ENCODE assay signal across 15 mouse cellular contexts in genomic region chr13:6060229-6060845, GRCm38 (mm10).
DNase-seq lines count a peak whose midpoint lies in the region; ATAC-seq lines count a peak whose summit lies in the region.
"Had no signal": no experiment of that assay in that cellular context is flagged by ENCODE, and none has a peak within 500 bp of the region (broad histone marks: within the 10 kb centered on the region; RNA-seq: fewer than 3 reads in every experiment).

No protein-coding gene starts in this region.

- WGBS in midbrain, embryonic 12.5 days: 39% methylated on average over 8 of the region's 8 CpGs
- WGBS in midbrain, embryonic 11.5 days: 47% methylated on average over 8 of the region's 8 CpGs
- 46% methylated on average over 8 of the region's 8 CpGs for WGBS in heart, embryonic 10.5 days

- intact Hi-C loops in left cerebral cortex, postnatal 10 days (cut with DNase I): no loop called here

- H3K4me1 ChIP-seq in midbrain, embryonic 12.5 days: peaks cover 6% of the 10 kb centered on the region; the same call in 1 of the 2 replicates
- H3K4me1 ChIP-seq in midbrain, embryonic 11.5 days (ENCODE audit: control insufficient read depth, insufficient read depth, low read length): no peaks in the 10 kb centered on the region
- peaks cover 3% of the 10 kb centered on the region; the same call in 1 of the 2 replicates for H3K4me1 ChIP-seq in heart, embryonic 10.5 days
- H3K4me1 ChIP-seq: neural tube, embryonic 13.5 days had no signal

- peak; percentile 39 for DNase-seq in embryo, embryonic 9.5 days (ENCODE audit: extremely low spot score)
- DNase-seq in embryo, embryonic 10 days (ENCODE audit: low spot score): no peak
- no peak for DNase-seq in midbrain, embryonic 11.5 days (ENCODE audit: low spot score, missing footprints)
- no peak for DNase-seq in spleen, postnatal 10 days (ENCODE audit: low spot score in 2 of 2)
- DNase-seq in heart, embryonic 10.5 days (ENCODE audit: low spot score): no peak
- no peak for DNase-seq in left cerebral cortex, postnatal 10 days (ENCODE audit: extremely low spot score in 1 of 2, low spot score in 2 of 2)
- DNase-seq: cerebellum, adult 18-20 months; right cerebral cortex, postnatal 14 days; thymus, adult 18-20 months had no signal

- H3K4me3 ChIP-seq in midbrain, embryonic 12.5 days: no peak overlapping the region
- H3K4me3 ChIP-seq in midbrain, embryonic 11.5 days (ENCODE audit: low read depth, low read length): no peak overlapping the region
- H3K4me3 ChIP-seq in heart, embryonic 10.5 days: no peak overlapping the region
- H3K4me3 ChIP-seq: heart, embryonic 13.5 days; left cerebral cortex, adult 2 months; neural tube, embryonic 13.5 days had no signal

- H3K27ac ChIP-seq in midbrain, embryonic 12.5 days (replicated peaks): no peak overlapping the region
- H3K27ac ChIP-seq in midbrain, embryonic 11.5 days (ENCODE audit: low read depth, low read length): no peak overlapping the region
- H3K27ac ChIP-seq in heart, embryonic 10.5 days: no peak overlapping the region
- H3K27ac ChIP-seq: heart, embryonic 13.5 days; left cerebral cortex, adult 2 months; neural tube, embryonic 13.5 days had no signal

- no peaks in the 10 kb centered on the region for H3K9me3 ChIP-seq in midbrain, embryonic 12.5 days
- no peaks in the 10 kb centered on the region for H3K9me3 ChIP-seq in midbrain, embryonic 11.5 days (ENCODE audit: control insufficient read depth, low read length)
- H3K9me3 ChIP-seq in heart, embryonic 10.5 days: no peaks in the 10 kb centered on the region
- H3K9me3 ChIP-seq: heart, embryonic 13.5 days; neural tube, embryonic 13.5 days had no signal

- no peak overlapping the region for H3K9ac ChIP-seq in midbrain, embryonic 12.5 days (replicated peaks)
- H3K9ac ChIP-seq in midbrain, embryonic 11.5 days (ENCODE audit: low read length): no peak overlapping the region
- H3K9ac ChIP-seq: heart, embryonic 13.5 days; neural tube, embryonic 13.5 days had no signal

- no peaks in the 10 kb centered on the region for H3K36me3 ChIP-seq in midbrain, embryonic 12.5 days
- no peaks in the 10 kb centered on the region for H3K36me3 ChIP-seq in midbrain, embryonic 11.5 days (ENCODE audit: control insufficient read depth, insufficient read depth, low read length)
- no peaks in the 10 kb centered on the region for H3K36me3 ChIP-seq in heart, embryonic 10.5 days
- H3K36me3 ChIP-seq: heart, embryonic 13.5 days; neural tube, embryonic 13.5 days had no signal

- 0 out of 2 replicates have a peak, but pooled peaks have one; percentile 12 for ATAC-seq in midbrain, embryonic 12.5 days (ENCODE audit: low FRiP score, low read depth)
- no peak for ATAC-seq in midbrain, embryonic 11.5 days (ENCODE audit: low FRiP score)
- ATAC-seq in megakaryocyte, adult 5-6 weeks (ENCODE audit: poor library complexity, severe bottlenecking): peak; percentile 95

- H3K4me2 ChIP-seq in midbrain, embryonic 12.5 days (replicated peaks): no peak overlapping the region
- no peak overlapping the region for H3K4me2 ChIP-seq in midbrain, embryonic 11.5 days
- H3K4me2 ChIP-seq: heart, embryonic 13.5 days; neural tube, embryonic 13.5 days had no signal

- H3K27me3 ChIP-seq in midbrain, embryonic 12.5 days: no peaks in the 10 kb centered on the region
- H3K27me3 ChIP-seq in midbrain, embryonic 11.5 days (ENCODE audit: control insufficient read depth, insufficient read depth, low read length): no peaks in the 10 kb centered on the region
- no peaks in the 10 kb centered on the region for H3K27me3 ChIP-seq in heart, embryonic 10.5 days (ENCODE audit: insufficient read depth, poor library complexity, severe bottlenecking)
- H3K27me3 ChIP-seq: heart, embryonic 13.5 days; neural tube, embryonic 13.5 days; Patski had no signal
